Mouse (Mus musculus) hindbrain, embryonic 12.5 days (tissue): ENCODE measurements at regions not wholly inside any gene's neighbourhood (a gene's known extent, or its start where the extent isn't known, plus 50 kb on each side); places are given as distances from the start of the nearest gene placed in this dataset.
"Not testable (repeated sequence)": the region's sequence is repeated elsewhere in the genome, so short reads cannot be mapped to it uniquely, and the experiment has no call there.

Source experiments
- ATAC-seq: fragments of 200-750 bp; cut with Nextera tagmentation; 2 replicates; pipeline ENCODE4 v1.8.0; 2017; ENCODE audit warnings: moderate TSS enrichment; ENCODE audit not compliant: low FRiP score
- H3K27ac ChIP-seq: fragments of 300-500 bp; sonication (generic); 2 replicates; pipeline ENCODE4 v1.5.1; 2016; ENCODE audit warnings: mild to moderate bottlenecking
- H3K27me3 ChIP-seq: fragments of 300-500 bp; sonication (generic); 2 replicates; pipeline ENCODE4 v1.6.1; 2016; ENCODE audit warnings: mild to moderate bottlenecking
- H3K36me3 ChIP-seq: fragments of 300-500 bp; sonication (generic); 2 replicates; pipeline ENCODE4 v1.6.1; 2016; ENCODE audit warnings: mild to moderate bottlenecking
- H3K4me1 ChIP-seq: fragments of 300-500 bp; sonication (generic); 2 replicates; pipeline ENCODE4 v1.6.1; 2016
- H3K4me2 ChIP-seq: fragments of 300-500 bp; sonication (generic); replicated peaks from 2 replicates; pipeline ENCODE4 v1.6.1; 2016; ENCODE audit warnings: mild to moderate bottlenecking
- H3K4me3 ChIP-seq: fragments of 300-500 bp; sonication (generic); 2 replicates; pipeline ENCODE4 v1.5.1; 2016; ENCODE audit warnings: mild to moderate bottlenecking
- H3K9ac ChIP-seq: fragments of 300-500 bp; sonication (generic); 2 replicates; pipeline ENCODE4 v1.6.1; 2016; ENCODE audit warnings: mild to moderate bottlenecking, moderate library complexity
- H3K9me3 ChIP-seq: fragments of 300-500 bp; sonication (generic); replicated peaks from 2 replicates; pipeline ENCODE4 v1.6.1; 2016; ENCODE audit warnings: mild to moderate bottlenecking
- WGBS: fragments of 180-500 bp; shearing (Covaris S2); methylation state at CpG from one replicate; pipeline ENCODE4 v1.1.7; 2016; 5-methylcytosine and 5-hydroxymethylcytosine counted together

DNA sequence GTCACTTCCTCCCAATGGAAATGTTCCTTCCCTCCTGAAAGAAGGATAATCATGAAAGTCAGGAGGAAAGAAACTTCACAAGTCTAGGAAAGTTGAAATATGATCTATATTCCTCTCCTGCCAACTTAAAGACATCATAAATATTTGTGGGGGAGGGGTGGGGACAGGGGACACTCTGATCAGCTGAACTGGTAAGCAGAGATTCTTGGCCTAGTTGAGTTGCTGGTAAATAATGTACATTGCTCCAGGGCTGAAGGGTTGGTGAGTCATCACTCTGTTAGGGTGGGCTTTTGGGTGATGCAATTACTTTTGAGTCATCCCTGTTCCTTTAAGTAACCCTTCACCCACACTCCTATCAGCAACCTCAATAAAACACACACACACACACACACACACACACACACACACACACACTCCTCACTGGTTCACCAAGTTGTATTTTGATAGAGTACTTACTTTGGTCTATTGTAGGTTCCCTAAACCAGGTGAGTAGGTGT, 56.0 kb downstream of the Ccdc71l start:
- no peak overlapping the region for H3K27ac ChIP-seq
- H3K9me3 ChIP-seq: no peaks in the 10 kb centered on the region
- H3K4me3 ChIP-seq: no peak overlapping the region
- H3K9ac ChIP-seq: no peak overlapping the region
- no peaks in the 10 kb centered on the region for H3K27me3 ChIP-seq
- H3K4me1 ChIP-seq: no peaks in the 10 kb centered on the region
- no peak for ATAC-seq
- no peak overlapping the region for H3K4me2 ChIP-seq
- no peaks in the 10 kb centered on the region for H3K36me3 ChIP-seq

DNA sequence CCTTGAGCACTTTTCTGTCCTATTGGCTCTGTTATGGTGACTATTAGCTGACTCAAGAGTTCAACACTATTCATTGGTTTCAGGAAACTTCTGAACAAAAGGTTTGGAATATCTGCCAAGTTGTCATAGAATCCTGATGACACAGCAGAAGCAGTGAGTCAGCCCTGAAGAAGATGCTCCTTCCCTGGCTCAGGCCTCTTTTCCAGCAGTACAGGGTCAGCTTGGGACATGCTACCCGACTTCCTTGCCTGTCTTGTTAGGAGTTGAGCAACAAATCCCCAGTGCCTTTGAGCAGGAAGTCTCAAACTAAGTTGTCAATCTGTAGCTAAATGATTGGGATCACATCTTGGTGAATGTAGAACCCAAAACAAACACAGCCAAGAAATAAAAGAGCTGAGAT, 56.6 kb downstream of the Ccdc71l start:
- Histone ChIP-seq H3K9ac (no peak overlapping the region), H3K4me1 (no peaks in the 10 kb centered on the region), H3K4me3 (no peak overlapping the region), H3K27me3 (no peaks in the 10 kb centered on the region), H3K36me3 (no peaks in the 10 kb centered on the region), H3K9me3 (no peaks in the 10 kb centered on the region), H3K27ac (no peak overlapping the region), H3K4me2 (no peak overlapping the region)
- 61% methylated on average over 1 of the region's 1 CpGs for WGBS
- no peak for ATAC-seq

DNA sequence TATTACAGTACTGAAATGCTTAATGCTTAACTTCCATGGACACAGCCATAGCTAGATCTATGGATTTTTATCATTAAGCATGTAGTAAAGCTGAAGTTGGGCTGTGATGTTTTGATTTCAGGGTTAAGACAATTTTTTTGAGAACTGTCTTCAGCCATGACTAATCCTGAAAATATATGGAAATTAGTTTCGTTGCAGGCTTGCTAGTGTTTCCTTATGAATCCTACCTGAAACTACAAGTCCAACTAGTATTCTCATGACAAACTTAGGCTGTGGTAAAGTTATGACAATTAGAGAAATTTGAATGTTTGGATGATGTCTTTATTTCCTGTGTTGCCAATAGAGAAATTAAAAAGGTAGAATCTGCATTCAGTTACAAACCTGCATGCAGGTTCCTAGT, 59.7 kb downstream of the Ccdc71l start:
- WGBS: 70% methylated on average over 1 of the region's 1 CpGs
- Histone ChIP-seq H3K4me3 (no peak overlapping the region), H3K9ac (no peak overlapping the region), H3K27ac (no peak overlapping the region), H3K9me3 (no peaks in the 10 kb centered on the region), H3K4me1 (no peaks in the 10 kb centered on the region), H3K4me2 (no peak overlapping the region), H3K27me3 (no peaks in the 10 kb centered on the region), H3K36me3 (no peaks in the 10 kb centered on the region)
- ATAC-seq: no peak

DNA sequence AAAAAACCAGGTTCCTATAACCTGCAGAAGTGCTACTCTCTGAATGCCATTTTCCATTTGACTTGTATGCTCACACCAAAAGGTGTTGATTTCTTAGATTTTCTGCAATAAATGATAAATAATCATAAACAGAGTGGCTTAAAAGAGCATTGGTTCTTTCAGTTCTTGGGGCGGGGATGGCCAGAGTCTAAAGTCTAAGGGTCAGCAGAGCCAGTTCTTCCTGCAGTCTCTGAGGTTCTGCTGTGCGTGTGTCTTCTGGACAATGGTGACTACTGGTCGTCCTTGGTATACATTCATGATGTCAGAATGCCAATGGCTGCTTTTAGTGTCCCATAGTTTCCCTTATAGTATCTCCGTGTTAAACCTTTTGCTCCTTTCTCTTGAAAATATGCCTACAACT, 66.3 kb downstream of the Ccdc71l start:
- H3K27me3 ChIP-seq: no peaks in the 10 kb centered on the region
- no peaks in the 10 kb centered on the region for H3K9me3 ChIP-seq
- H3K36me3 ChIP-seq: no peaks in the 10 kb centered on the region
- no peak for ATAC-seq
- H3K27ac ChIP-seq: no peak overlapping the region
- H3K4me1 ChIP-seq: no peaks in the 10 kb centered on the region
- no peak overlapping the region for H3K4me2 ChIP-seq
- WGBS: 87% methylated on average over 4 of the region's 4 CpGs
- no peak overlapping the region for H3K9ac ChIP-seq
- H3K4me3 ChIP-seq: no peak overlapping the region

DNA sequence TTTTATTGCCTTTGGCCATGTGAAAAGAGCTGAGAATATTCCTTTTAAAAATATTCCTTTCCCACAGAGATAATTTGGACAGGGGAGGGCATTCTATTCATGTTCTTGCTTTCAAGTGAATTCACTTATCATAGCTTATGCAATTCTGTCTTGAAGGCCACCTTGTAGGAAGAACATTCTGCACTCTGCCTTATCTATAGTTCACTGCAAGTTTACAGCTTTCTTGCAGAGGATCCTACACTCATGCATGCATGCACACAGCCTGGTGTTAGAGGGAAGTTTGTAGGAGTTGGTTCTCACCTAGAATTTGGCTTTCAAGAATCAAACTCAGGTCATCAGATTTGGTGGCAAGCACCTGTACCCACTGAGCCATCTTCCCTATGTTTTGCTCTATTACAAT, 67.4 kb downstream of the Ccdc71l start:
- Histone ChIP-seq H3K9me3 (no peaks in the 10 kb centered on the region), H3K4me1 (no peaks in the 10 kb centered on the region), H3K4me2 (no peak overlapping the region), H3K36me3 (no peaks in the 10 kb centered on the region), H3K9ac (no peak overlapping the region), H3K27ac (no peak overlapping the region), H3K27me3 (no peaks in the 10 kb centered on the region), H3K4me3 (no peak overlapping the region)
- ATAC-seq: no peak

DNA sequence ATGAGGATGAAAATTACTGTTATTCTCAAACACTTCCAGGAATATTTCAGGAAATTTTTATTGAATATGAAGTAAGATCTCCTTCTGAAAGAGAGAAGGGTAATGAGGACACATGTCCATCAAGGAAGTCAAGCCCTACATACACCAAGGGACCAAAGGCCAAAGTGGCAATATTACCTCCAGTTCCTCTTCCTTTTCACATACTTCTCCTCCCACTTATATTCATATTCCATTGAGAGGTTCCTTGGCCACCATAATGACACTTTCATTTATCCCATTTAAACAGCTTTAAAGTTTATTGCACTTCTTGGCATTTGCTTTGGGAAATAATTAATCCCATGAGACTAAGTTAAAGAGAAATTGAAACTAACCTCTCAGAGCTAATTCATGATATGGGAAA, 70.9 kb downstream of the Ccdc71l start:
- no peaks in the 10 kb centered on the region for H3K9me3 ChIP-seq

DNA sequence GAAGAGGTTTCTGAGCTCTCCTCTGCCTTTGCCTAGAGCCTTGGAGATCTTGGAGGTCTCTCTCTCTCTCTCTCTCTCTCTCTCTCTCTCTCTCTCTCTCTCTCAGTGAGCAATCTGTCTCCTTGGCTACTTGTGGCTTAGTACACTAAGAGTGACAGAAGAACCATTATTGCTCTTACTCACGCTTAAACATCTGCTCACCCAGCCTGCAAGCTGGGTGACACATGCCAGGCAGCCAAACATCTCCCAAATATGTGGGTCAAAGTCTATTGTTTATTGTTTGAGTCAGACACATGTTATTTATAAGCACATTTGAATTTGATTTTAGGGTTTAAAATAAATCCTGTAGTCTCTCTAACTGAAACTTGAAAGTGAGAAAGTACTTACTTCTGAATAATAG, 72.7 kb downstream of the Ccdc71l start:
- H3K4me1 ChIP-seq: no peaks in the 10 kb centered on the region
- WGBS: 52% methylated on average over 1 of the region's 1 CpGs
- no peak overlapping the region for H3K9ac ChIP-seq
- H3K9me3 ChIP-seq: no peaks in the 10 kb centered on the region
- H3K36me3 ChIP-seq: no peaks in the 10 kb centered on the region
- no peak overlapping the region for H3K27ac ChIP-seq
- no peak for ATAC-seq
- H3K27me3 ChIP-seq: no peaks in the 10 kb centered on the region
- no peak overlapping the region for H3K4me3 ChIP-seq
- H3K4me2 ChIP-seq: no peak overlapping the region

More for the DNA sequence above, 70.9 kb downstream of the Ccdc71l start:
- Histone ChIP-seq H3K27ac (no peak overlapping the region), H3K4me1 (no peaks in the 10 kb centered on the region), H3K4me2 (no peak overlapping the region), H3K4me3 (no peak overlapping the region), H3K27me3 (no peaks in the 10 kb centered on the region), H3K36me3 (no peaks in the 10 kb centered on the region), H3K9ac (no peak overlapping the region)
- ATAC-seq: no peak

DNA sequence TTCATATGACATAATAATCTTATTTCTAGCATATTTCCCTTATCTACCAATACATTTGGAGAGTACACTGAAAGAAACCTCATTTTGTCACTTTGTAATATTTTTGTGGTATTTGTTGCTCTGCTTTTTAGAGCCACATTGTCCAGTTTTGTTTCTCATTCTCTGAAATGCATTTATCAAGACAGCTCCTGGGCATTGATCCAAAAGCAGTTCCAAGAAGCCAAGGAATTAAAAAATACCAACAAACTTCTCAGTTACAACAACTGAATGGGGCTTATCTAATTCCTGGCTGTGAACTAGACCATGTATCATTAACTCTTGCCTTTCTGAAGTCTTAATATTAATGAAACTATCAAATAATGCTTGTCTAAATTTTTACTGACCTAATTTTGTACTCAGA, 76.3 kb downstream of the Ccdc71l start:
- Histone ChIP-seq H3K27ac (no peak overlapping the region), H3K9me3 (no peaks in the 10 kb centered on the region), H3K36me3 (no peaks in the 10 kb centered on the region), H3K9ac (no peak overlapping the region), H3K27me3 (no peaks in the 10 kb centered on the region), H3K4me3 (no peak overlapping the region), H3K4me1 (no peaks in the 10 kb centered on the region), H3K4me2 (no peak overlapping the region)
- no peak for ATAC-seq

DNA sequence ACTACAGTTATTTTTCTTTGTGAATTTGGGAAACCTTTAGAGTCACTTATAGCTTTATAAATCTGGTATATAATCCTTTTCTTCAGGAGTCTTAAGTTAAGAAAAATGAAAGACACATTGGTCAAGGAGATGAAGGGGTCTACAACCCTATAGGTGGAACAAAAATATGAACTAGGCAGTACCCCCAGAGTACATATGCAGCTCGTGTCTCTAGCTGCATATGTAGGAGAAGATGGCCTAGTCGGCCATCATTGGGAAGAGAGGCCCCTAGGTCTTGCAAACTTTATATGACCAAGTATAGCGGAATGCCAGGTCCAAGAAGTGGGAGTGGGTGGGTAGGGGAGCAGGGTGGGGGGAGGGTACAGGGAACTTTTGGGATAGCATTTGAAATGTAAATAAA, 76.7 kb downstream of the Ccdc71l start:
- H3K36me3 ChIP-seq, H3K4me1 ChIP-seq, H3K4me3 ChIP-seq, ATAC-seq, H3K9ac ChIP-seq, H3K4me2 ChIP-seq, H3K27me3 ChIP-seq, H3K9me3 ChIP-seq, H3K27ac ChIP-seq: not testable (repeated sequence)
- WGBS: 95% methylated on average over 3 of the region's 3 CpGs

DNA sequence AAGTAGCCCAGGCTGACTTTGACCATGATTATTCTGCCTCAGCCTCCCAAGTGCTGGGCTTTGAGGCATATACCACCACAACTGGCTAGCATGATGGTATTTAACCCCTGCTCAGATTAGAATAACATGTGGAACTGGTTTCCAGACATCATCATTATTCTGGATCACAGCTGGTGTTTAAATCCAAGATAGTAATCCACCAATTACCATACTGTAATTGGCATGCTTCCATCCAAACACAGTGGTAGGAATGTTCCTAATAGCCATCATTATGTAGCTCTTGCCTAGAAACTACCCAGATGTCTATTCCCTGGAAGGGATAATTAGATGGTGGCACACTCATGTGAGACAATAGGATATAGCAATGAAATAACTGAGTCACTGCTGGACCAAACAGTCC, 77.4 kb downstream of the Ccdc71l start:
- H3K4me2 ChIP-seq: no peak overlapping the region
- H3K27ac ChIP-seq: no peak overlapping the region
- peak; percentile 58; the same call in 1 of the 2 replicates for ATAC-seq
- H3K4me1 ChIP-seq: no peaks in the 10 kb centered on the region
- no peaks in the 10 kb centered on the region for H3K36me3 ChIP-seq
- no peaks in the 10 kb centered on the region for H3K9me3 ChIP-seq
- no peak overlapping the region for H3K4me3 ChIP-seq
- no peaks in the 10 kb centered on the region for H3K27me3 ChIP-seq
- H3K9ac ChIP-seq: no peak overlapping the region

DNA sequence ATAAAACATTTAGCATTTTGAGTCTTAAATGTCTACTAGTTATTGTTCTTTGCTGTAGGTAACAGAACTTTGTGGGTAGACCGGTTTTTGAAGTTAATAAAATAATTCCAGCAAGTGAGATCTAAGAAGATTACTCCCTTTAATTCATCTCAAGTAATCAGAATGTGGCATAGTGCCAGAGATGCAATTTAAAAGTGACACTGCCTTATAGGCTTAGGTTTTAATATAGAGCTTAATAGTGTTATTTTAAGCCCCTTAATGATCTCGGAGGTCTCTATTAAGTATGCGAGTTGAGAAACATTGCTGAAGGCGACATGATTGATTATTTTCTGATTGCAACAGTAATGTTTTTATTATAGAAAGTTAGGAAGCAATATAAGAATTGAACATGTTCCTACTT, 78.3 kb downstream of the Ccdc71l start:
- H3K4me3 ChIP-seq: no peak overlapping the region
- no peaks in the 10 kb centered on the region for H3K36me3 ChIP-seq
- no peak overlapping the region for H3K4me2 ChIP-seq
- no peaks in the 10 kb centered on the region for H3K4me1 ChIP-seq
- H3K9ac ChIP-seq: no peak overlapping the region
- ATAC-seq: no peak
- H3K27me3 ChIP-seq: no peaks in the 10 kb centered on the region
- H3K9me3 ChIP-seq: no peaks in the 10 kb centered on the region
- no peak overlapping the region for H3K27ac ChIP-seq
- WGBS: 80% methylated on average over 4 of the region's 4 CpGs

DNA sequence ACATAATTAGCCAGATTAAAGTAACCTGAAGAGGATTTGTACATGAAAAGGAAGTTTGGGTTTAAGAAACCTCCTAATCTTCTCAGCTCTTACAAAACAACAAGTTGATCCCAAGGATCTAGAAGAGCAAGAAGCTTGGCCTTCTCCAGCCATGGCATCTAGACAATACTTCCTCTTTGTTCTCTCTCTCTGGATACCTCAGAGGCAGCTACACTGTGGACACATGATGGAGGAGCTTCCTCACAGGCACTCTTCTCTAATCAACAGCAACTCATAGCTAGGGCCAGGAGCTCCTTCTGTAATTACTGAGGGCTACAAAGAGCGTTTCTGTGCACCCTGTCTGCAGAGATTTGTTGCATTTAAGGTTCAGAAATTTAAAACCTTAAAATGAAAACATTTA, 79.9 kb downstream of the Ccdc71l start:
- H3K9me3 ChIP-seq: no peaks in the 10 kb centered on the region
- WGBS: 72% methylated on average over 1 of the region's 1 CpGs
- ATAC-seq: no peak
- H3K4me2 ChIP-seq: no peak overlapping the region
- H3K9ac ChIP-seq: no peak overlapping the region
- no peaks in the 10 kb centered on the region for H3K4me1 ChIP-seq
- no peaks in the 10 kb centered on the region for H3K27me3 ChIP-seq
- H3K36me3 ChIP-seq: no peaks in the 10 kb centered on the region
- H3K27ac ChIP-seq: no peak overlapping the region
- no peak overlapping the region for H3K4me3 ChIP-seq

DNA sequence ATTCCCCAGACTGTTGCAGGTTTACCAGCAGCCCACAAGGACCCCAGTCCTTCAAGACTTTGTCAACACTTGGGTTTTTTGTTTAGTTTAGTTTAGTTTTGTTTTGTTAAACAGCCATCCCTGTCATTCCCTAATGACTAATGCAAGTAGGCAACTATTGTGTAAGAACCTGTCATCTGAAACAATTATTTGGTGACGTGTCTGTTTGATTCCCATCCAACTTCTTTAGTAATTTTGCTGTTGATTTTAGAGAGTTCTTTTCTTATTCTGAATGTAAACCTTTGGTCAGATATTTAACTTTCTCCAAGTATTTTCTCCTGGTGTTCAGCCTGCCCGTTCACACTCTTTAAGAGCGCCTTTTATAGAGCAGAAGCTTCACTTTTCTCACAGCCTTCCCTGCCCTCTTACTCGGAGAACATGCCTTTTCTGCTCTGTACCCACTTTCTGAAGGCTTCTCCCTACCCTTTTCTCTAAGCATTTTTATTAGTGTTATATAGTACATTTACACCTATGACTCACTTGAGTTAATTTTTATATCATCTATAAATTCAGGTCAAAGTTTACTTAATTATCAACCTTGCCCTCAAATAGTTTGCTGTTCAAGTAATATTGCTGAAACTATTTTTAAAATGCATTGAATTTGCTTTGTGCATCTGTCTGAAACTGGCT, 82.0 kb downstream of the Ccdc71l start:
- Histone ChIP-seq H3K9ac (no peak overlapping the region), H3K36me3 (no peaks in the 10 kb centered on the region), H3K4me3 (no peak overlapping the region), H3K27ac (no peak overlapping the region), H3K4me2 (no peak overlapping the region), H3K27me3 (no peaks in the 10 kb centered on the region), H3K9me3 (no peaks in the 10 kb centered on the region), H3K4me1 (no peaks in the 10 kb centered on the region)
- WGBS: 84% methylated on average over 4 of the region's 4 CpGs
- no peak for ATAC-seq
